Mouse (Mus musculus) kidney, adult 9 months (tissue): ENCODE measurements around the gene Gm6096.

Source experiments
- DNase-seq: peaks from one replicate; pipeline ENCODE4 v3.0.0; 2022

The Gm6096 gene

GRCm38 (mm10) chr7:34238086-34238485 lies 12.8 kb upstream of the Gm6096 start:
- no peak for DNase-seq

- DNase-seq = no peak
Measured at GRCm38 (mm10) chr7:34242176-34242575, 8.7 kb upstream of the Gm6096 start.

- no peak for DNase-seq
Measured at GRCm38 (mm10) chr7:34246870-34247499, 3.9 kb upstream of the Gm6096 start.

GRCm38 (mm10) chr7:34252030-34252429 lies 1.2 kb downstream of the Gm6096 start:
- peak; percentile 47 for DNase-seq

- peak; percentile 54 for DNase-seq
Measured at GRCm38 (mm10) chr7:34255137-34255536, 4.3 kb downstream of the Gm6096 start.

GRCm38 (mm10) chr7:34255916-34256315 lies 5.1 kb downstream of the Gm6096 start:
- DNase-seq = no peak

- DNase-seq = no peak
Measured at GRCm38 (mm10) chr7:34257279-34257678, 6.4 kb downstream of the Gm6096 start.

- DNase-seq = no peak
Measured at GRCm38 (mm10) chr7:34258407-34258806, 7.6 kb downstream of the Gm6096 start.

- DNase-seq = no peak
Measured at GRCm38 (mm10) chr7:34263437-34263836, 12.6 kb downstream of the Gm6096 start.

- peak; percentile 87 for DNase-seq
Measured at GRCm38 (mm10) chr7:34265876-34266346, 15.1 kb downstream of the Gm6096 start.

GRCm38 (mm10) chr7:34266421-34266820 lies 15.6 kb downstream of the Gm6096 start:
- DNase-seq = no peak

- DNase-seq = no peak
Measured at GRCm38 (mm10) chr7:34268463-34268862, 17.6 kb downstream of the Gm6096 start.

- no peak for DNase-seq
Measured at GRCm38 (mm10) chr7:34272465-34272864, 21.6 kb downstream of the Gm6096 start.

- no peak for DNase-seq
Measured at GRCm38 (mm10) chr7:34276066-34276465, 25.2 kb downstream of the Gm6096 start.

- no peak for DNase-seq
Measured at GRCm38 (mm10) chr7:34277656-34278055, 26.8 kb downstream of the Gm6096 start.

GRCm38 (mm10) chr7:34290450-34291151 lies 39.8 kb downstream of the Gm6096 start:
- DNase-seq = no peak

GRCm38 (mm10) chr7:34291265-34291664 lies 40.4 kb downstream of the Gm6096 start:
- DNase-seq = no peak

GRCm38 (mm10) chr7:34292633-34293032 lies 41.8 kb downstream of the Gm6096 start:
- DNase-seq = no peak

- no peak for DNase-seq
Measured at GRCm38 (mm10) chr7:34296124-34296523, 45.3 kb downstream of the Gm6096 start.

GRCm38 (mm10) chr7:34298818-34299217 lies 48.0 kb downstream of the Gm6096 start:
- DNase-seq = no peak
